8 mouse cellular contexts compared by ENCODE assay signal in genomic region chr1:51615523-51615922, GRCm38 (mm10).
A peak's percentile ranks its signal among the peaks of the same experiment; 100 is the strongest.
DNase-seq lines count a peak whose midpoint lies in the region; ATAC-seq and TF ChIP-seq lines count a peak whose summit lies in the region.

No protein-coding gene starts in this region.

- ATAC-seq in intestine, embryonic 15.5 days, result peak; percentile 45; the same call in 1 of the 2 replicates

- H3K4me1 ChIP-seq in thymus, adult 2 months (replicated peaks; ENCODE audit: control insufficient read depth, insufficient read depth, low read length), result no peaks in the 10 kb centered on the region
- H3K4me1 ChIP-seq in intestine, embryonic 15.5 days (replicated peaks), result no peaks in the 10 kb centered on the region

- intact Hi-C loops in gastrocnemius, postnatal 36 days (cut with DNase I), result no loop called here

- H3K9me3 ChIP-seq in intestine, embryonic 15.5 days, result no peaks in the 10 kb centered on the region

- no peaks in the 10 kb centered on the region for H3K27me3 ChIP-seq in thymus, adult 2 months (ENCODE audit: control insufficient read depth, insufficient read depth, low read length)
- H3K27me3 ChIP-seq in intestine, embryonic 15.5 days (replicated peaks), result no peaks in the 10 kb centered on the region

- no peak overlapping the region for H3K4me3 ChIP-seq in thymus, adult 2 months (ENCODE audit: control insufficient read depth, insufficient read depth, low read length)
- H3K4me3 ChIP-seq in intestine, embryonic 15.5 days (replicated peaks), result no peak overlapping the region

- no peak for TF ChIP-seq POLR2A in thymus, adult 2 months (IDR thresholded peaks at IDR 0.05; ENCODE audit: control insufficient read depth, extremely low read depth, insufficient read depth, low read length, poor library complexity)

- H3K9ac ChIP-seq in intestine, embryonic 15.5 days, result no peak overlapping the region

- no peak for TF ChIP-seq CTCF in thymus, adult 2 months (IDR thresholded peaks at IDR 0.05; ENCODE audit: borderline replicate concordance, control insufficient read depth, extremely low read depth, insufficient read depth, low read length, poor library complexity)

- 43% methylated on average over 6 of the region's 6 CpGs for WGBS in thymus, adult 2 months
- 30% methylated on average over 6 of the region's 6 CpGs for WGBS in intestine, embryonic 15.5 days

- no peaks in the 10 kb centered on the region for H3K36me3 ChIP-seq in thymus, adult 2 months (ENCODE audit: control insufficient read depth, insufficient read depth, low read length)
- H3K36me3 ChIP-seq in intestine, embryonic 15.5 days, result no peaks in the 10 kb centered on the region

- H3K27ac ChIP-seq in thymus, adult 2 months (ENCODE audit: control insufficient read depth, insufficient read depth, low read length), result no peak overlapping the region
- no peak overlapping the region for H3K27ac ChIP-seq in intestine, embryonic 15.5 days

- DNase-seq in thymus, adult 2 months, result peak; percentile 64
- DNase-seq in thymus, adult 18-20 months, result no peak
- peak; percentile 61 for DNase-seq in adrenal gland, postnatal 10 days
- peak; percentile 42 for DNase-seq in embryo, embryonic 9.5 days (ENCODE audit: extremely low spot score)
- peak; percentile 21 to 24 for DNase-seq in lung, adult 18-20 months
- DNase-seq in ovary, postnatal 14 days (ENCODE audit: low spot score), result peak; percentile 25
- no peak for DNase-seq in gastrocnemius, postnatal 36 days

- no peak overlapping the region for H3K4me2 ChIP-seq in intestine, embryonic 15.5 days (replicated peaks)

Comparison
In these comparisons a context has a peak if more than half of its experiments do, and no peak if none do; other contexts are left out.
1. DNase-seq: peak in thymus, adult 2 months (single experiment), adrenal gland, postnatal 10 days (single experiment), embryo, embryonic 9.5 days (single experiment), lung, adult 18-20 months (2 of 2) and ovary, postnatal 14 days (single experiment); none in thymus, adult 18-20 months (0 of 2) and gastrocnemius, postnatal 36 days (0 of 2).